Mouse (Mus musculus) liver, embryonic 15.5 days (tissue): Measurements from ENCODE around the gene Kcnh6. TPM values are rescaled to one million over a fixed set of nuclear protein-coding genes. Genes with fewer than 3 reads are reported as not detected.
A peak's percentile ranks its signal among the peaks of the same experiment; 100 is the strongest.

Experiments
- ATAC-seq: fragments of 200-750 bp; cut with Nextera tagmentation; 2 replicates; pipeline ENCODE4 v1.8.0; 2017; ENCODE audit warnings: moderate number of reproducible peaks, mild to moderate bottlenecking, moderate library complexity; ENCODE audit not compliant: insufficient read depth
- H3K27ac ChIP-seq: fragments of 300-500 bp; sonication (generic); replicated peaks from 2 replicates; pipeline ENCODE4 v1.5.1; 2015; ENCODE audit warnings: mild to moderate bottlenecking, inconsistent platforms
- H3K27me3 ChIP-seq: fragments of 300-500 bp; sonication (generic); 2 replicates; pipeline ENCODE4 v1.6.1; 2015; ENCODE audit warnings: mild to moderate bottlenecking, inconsistent platforms
- H3K36me3 ChIP-seq: fragments of 300-500 bp; sonication (generic); replicated peaks from 2 replicates; pipeline ENCODE4 v1.6.1; 2015; ENCODE audit warnings: moderate library complexity, mild to moderate bottlenecking, inconsistent platforms
- H3K4me1 ChIP-seq: fragments of 300-500 bp; sonication (generic); replicated peaks from 2 replicates; pipeline ENCODE4 v1.6.1; 2015; ENCODE audit warnings: inconsistent platforms
- H3K4me2 ChIP-seq: fragments of 300-500 bp; sonication (generic); 2 replicates; pipeline ENCODE4 v1.6.1; 2015; ENCODE audit warnings: moderate library complexity, mild to moderate bottlenecking, inconsistent platforms
- H3K4me3 ChIP-seq: fragments of 300-500 bp; sonication (generic); replicated peaks from 2 replicates; pipeline ENCODE4 v1.5.1; 2015; ENCODE audit warnings: mild to moderate bottlenecking, inconsistent platforms
- H3K9ac ChIP-seq: fragments of 300-500 bp; sonication (generic); 2 replicates; pipeline ENCODE4 v1.6.1; 2015; ENCODE audit warnings: moderate library complexity, mild to moderate bottlenecking, inconsistent platforms
- H3K9me3 ChIP-seq: fragments of 300-500 bp; sonication (generic); replicated peaks from 2 replicates; pipeline ENCODE4 v1.6.1; 2016; ENCODE audit warnings: inconsistent platforms
- WGBS: fragments of 180-500 bp; shearing (Covaris S2); methylation state at CpG from one replicate; pipeline ENCODE4 v1.1.7; 2015; ENCODE audit warnings: mixed read lengths; ENCODE audit not compliant: insufficient replicate concordance; 5-methylcytosine and 5-hydroxymethylcytosine counted together
- polyA plus RNA-seq: library from polyadenylated mRNA; unstranded; fragments of >200 nt; fragmentation: Nextera tagmentation; extraction: Ambion mirVana; gene quantifications from 2 replicates; pipeline ENCODE4 v1.2.1, GENCODE M21; 2015

The Kcnh6 gene
- polyA plus RNA-seq: 0.05 and 0.07 TPM in 2 replicates

DNA sequence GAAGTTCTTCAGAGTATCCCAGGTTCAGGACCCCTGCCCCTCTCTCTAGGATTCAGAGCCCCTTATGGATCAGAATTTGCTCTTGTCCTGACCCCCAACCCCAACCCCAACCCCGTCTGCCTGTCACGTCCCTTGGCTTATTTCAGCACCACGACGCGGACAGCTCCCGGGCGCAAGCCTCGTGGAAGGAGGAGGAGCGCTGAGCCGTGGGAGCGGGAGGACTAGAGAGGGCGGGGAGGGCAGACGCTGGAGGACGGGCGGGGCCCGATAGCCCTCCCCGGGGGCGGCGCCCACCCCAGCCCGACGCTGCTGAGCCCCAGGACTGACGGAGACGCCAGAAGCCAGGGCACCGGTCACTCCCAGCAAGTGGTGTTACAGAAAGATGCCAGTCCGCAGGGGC, at the start of gene Kcnh6:
TSS of gene Kcnh6 (plus strand) at position 304 of the 400 bp plus-strand sequence.
- H3K27me3 ChIP-seq: peaks cover 88% of the 10 kb centered on the region

GRCm38 (mm10) chr11:105958566-105958965, 49.4 kb upstream of the Kcnh6 start:
- no peaks in the 10 kb centered on the region for H3K36me3 ChIP-seq
- ATAC-seq: no peak
- H3K4me1 ChIP-seq: no peaks in the 10 kb centered on the region; the same call in 1 of the 2 replicates
- H3K4me2 ChIP-seq: no peak overlapping the region
- no peak overlapping the region for H3K9ac ChIP-seq
- H3K27ac ChIP-seq: no peak overlapping the region
- no peak overlapping the region for H3K4me3 ChIP-seq
- H3K9me3 ChIP-seq: no peaks in the 10 kb centered on the region
- H3K27me3 ChIP-seq: peaks cover 28% of the 10 kb centered on the region
- 39% methylated on average over 1 of the region's 1 CpGs for WGBS

More for the DNA sequence above, at the start of gene Kcnh6:
- Histone ChIP-seq H3K27ac (no peak within 1 kb of the TSS), H3K4me1 (peaks cover 11% of the 10 kb centered on the region), H3K4me2 (peak within 1 kb of the TSS; percentile 53), H3K9me3 (no peaks in the 10 kb centered on the region), H3K36me3 (no peaks in the 10 kb centered on the region), H3K4me3 (0 out of 2 replicates have a peak within 1 kb of the TSS, but pooled peaks have one; percentile 8), H3K9ac (no peak within 1 kb of the TSS)
- ATAC-seq: no peak
- WGBS: 1% methylated on average over 25 of the region's 25 CpGs

GRCm38 (mm10) chr11:105959355-105959754, 48.6 kb upstream of the Kcnh6 start:
- H3K36me3 ChIP-seq: no peaks in the 10 kb centered on the region
- 5% methylated on average over 17 of the region's 17 CpGs for whole genome bisulfite sequencing
- no peak for ATAC-seq
- no peak overlapping the region for H3K4me3 ChIP-seq
- peaks cover 28% of the 10 kb centered on the region for H3K27me3 ChIP-seq
- H3K4me1 ChIP-seq: no peaks in the 10 kb centered on the region; the same call in 1 of the 2 replicates
- H3K9ac ChIP-seq: no peak overlapping the region
- H3K27ac ChIP-seq: no peak overlapping the region
- H3K4me2 ChIP-seq: no peak overlapping the region
- H3K9me3 ChIP-seq: no peaks in the 10 kb centered on the region

- Histone ChIP-seq H3K9ac (no peak overlapping the region), H3K27ac (no peak overlapping the region), H3K4me2 (no peak overlapping the region), H3K9me3 (no peaks in the 10 kb centered on the region), H3K36me3 (no peaks in the 10 kb centered on the region), H3K27me3 (peaks cover 50% of the 10 kb centered on the region), H3K4me3 (no peak overlapping the region), H3K4me1 (peaks cover 10% of the 10 kb centered on the region)
- no peak for ATAC-seq
- WGBS: 54% methylated on average over 5 of the region's 5 CpGs
These were observed 43.2 kb upstream of the Kcnh6 start for GRCm38 (mm10) chr11:105964691-105965090.

- ATAC-seq: no peak
- WGBS: 50% methylated on average over 4 of the region's 4 CpGs
- H3K27me3 ChIP-seq: peaks cover 60% of the 10 kb centered on the region
These were observed 41.6 kb upstream of the Kcnh6 start for GRCm38 (mm10) chr11:105966288-105966687.

DNA sequence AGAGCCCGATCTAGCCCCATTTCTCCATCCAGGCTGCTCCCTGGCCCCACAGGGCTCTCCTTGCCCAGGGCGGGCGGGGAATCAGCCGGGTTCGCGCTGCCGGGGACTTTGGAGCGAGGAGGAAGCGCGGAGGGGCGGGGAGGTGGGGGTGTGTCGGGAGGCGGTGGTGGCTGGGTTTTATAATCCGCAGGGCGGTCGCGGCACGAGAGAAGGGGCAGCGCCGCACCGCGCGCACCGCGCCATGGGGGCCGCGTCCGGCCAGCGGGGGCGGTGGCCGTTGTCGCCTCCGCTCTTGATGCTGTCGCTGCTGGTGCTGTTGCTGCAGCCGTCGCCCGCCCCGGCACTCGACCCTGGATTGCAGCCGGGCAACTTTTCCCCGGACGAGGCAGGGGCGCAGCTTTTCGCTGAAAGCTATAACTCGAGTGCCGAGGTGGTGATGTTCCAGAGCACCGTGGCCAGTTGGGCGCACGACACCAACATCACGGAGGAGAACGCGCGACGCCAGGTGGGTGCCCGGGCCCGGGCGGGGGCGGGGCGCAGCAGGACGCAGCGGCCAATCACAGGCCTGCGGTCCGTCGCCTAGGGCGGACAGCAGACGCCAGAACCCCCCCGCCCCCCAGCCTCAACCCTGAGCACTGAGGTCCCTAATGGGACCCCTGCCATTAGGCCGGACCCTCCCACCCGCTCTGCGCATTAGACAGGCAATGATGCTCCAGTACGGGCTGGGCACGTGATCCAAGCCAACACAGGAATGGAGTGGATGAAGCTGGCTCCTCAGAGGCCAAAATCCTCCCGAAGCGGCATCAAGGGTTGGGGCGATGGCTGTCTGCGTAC, 40.0 kb upstream of the Kcnh6 start, which contains the start of gene Ace:
TSS of gene Ace (plus strand) at position 205 of the 834 bp plus-strand sequence.
- Histone ChIP-seq H3K9ac (no peak within 1 kb of the TSS), H3K27ac (no peak within 1 kb of the TSS), H3K36me3 (no peaks in the 10 kb centered on the region), H3K9me3 (no peaks in the 10 kb centered on the region), H3K27me3 (peaks cover 71% of the 10 kb centered on the region), H3K4me2 (peak within 1 kb of the TSS; percentile 65), H3K4me1 (peaks cover 10% of the 10 kb centered on the region), H3K4me3 (peak within 1 kb of the TSS; percentile 44)
- WGBS: 2% methylated on average over 73 of the region's 76 CpGs
- no peak for ATAC-seq

More at GRCm38 (mm10) chr11:105966288-105966687, 41.6 kb upstream of the Kcnh6 start:
- H3K27ac ChIP-seq: no peak overlapping the region
- H3K4me3 ChIP-seq: no peak overlapping the region
- no peak overlapping the region for H3K4me2 ChIP-seq
- no peaks in the 10 kb centered on the region for H3K36me3 ChIP-seq
- H3K4me1 ChIP-seq: peaks cover 10% of the 10 kb centered on the region
- no peaks in the 10 kb centered on the region for H3K9me3 ChIP-seq
- H3K9ac ChIP-seq: no peak overlapping the region

GRCm38 (mm10) chr11:105968948-105969347, 39.0 kb upstream of the Kcnh6 start:
- Histone ChIP-seq H3K27me3 (peaks cover 81% of the 10 kb centered on the region), H3K4me2 (no peak overlapping the region), H3K4me3 (no peak overlapping the region), H3K9ac (no peak overlapping the region), H3K9me3 (no peaks in the 10 kb centered on the region), H3K36me3 (no peaks in the 10 kb centered on the region), H3K4me1 (peaks cover 10% of the 10 kb centered on the region), H3K27ac (no peak overlapping the region)
- ATAC-seq: no peak
- 42% methylated on average over 10 of the region's 10 CpGs for WGBS

- H3K36me3 ChIP-seq: no peaks in the 10 kb centered on the region
- peaks cover 83% of the 10 kb centered on the region for H3K27me3 ChIP-seq
- no peak overlapping the region for H3K4me2 ChIP-seq
- H3K4me3 ChIP-seq: no peak overlapping the region
- no peaks in the 10 kb centered on the region for H3K9me3 ChIP-seq
- 35% methylated on average over 1 of the region's 1 CpGs for WGBS
- no peak overlapping the region for H3K27ac ChIP-seq
- no peak overlapping the region for H3K9ac ChIP-seq
- peaks cover 10% of the 10 kb centered on the region for H3K4me1 ChIP-seq
- ATAC-seq: no peak
These were observed 38.4 kb upstream of the Kcnh6 start for GRCm38 (mm10) chr11:105969516-105969915.

DNA sequence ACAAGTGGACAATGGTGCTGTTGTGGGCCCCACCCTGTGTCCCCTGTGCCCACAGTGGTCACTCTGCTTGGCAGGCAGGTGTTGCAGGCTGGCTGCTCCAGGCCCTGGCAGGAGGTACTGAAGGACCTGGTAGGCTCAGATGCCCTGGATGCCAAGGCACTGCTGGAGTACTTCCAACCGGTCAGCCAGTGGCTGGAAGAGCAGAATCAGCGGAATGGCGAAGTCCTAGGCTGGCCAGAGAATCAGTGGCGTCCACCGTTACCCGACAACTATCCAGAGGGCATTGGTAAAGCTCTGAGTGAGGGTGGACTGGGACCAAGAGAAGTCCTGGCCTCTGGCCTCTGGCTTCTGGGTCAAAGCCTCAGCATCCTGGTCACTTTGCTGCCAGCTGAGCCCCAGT, 33.3 kb upstream of the Kcnh6 start:
- no peaks in the 10 kb centered on the region for H3K36me3 ChIP-seq
- H3K4me1 ChIP-seq: no peaks in the 10 kb centered on the region
- H3K27me3 ChIP-seq: peaks cover 64% of the 10 kb centered on the region
- ATAC-seq: no peak
- WGBS: 79% methylated on average over 6 of the region's 6 CpGs
- H3K4me2 ChIP-seq: no peak overlapping the region
- no peak overlapping the region for H3K4me3 ChIP-seq
- no peaks in the 10 kb centered on the region for H3K9me3 ChIP-seq
- H3K9ac ChIP-seq: no peak overlapping the region
- no peak overlapping the region for H3K27ac ChIP-seq

DNA sequence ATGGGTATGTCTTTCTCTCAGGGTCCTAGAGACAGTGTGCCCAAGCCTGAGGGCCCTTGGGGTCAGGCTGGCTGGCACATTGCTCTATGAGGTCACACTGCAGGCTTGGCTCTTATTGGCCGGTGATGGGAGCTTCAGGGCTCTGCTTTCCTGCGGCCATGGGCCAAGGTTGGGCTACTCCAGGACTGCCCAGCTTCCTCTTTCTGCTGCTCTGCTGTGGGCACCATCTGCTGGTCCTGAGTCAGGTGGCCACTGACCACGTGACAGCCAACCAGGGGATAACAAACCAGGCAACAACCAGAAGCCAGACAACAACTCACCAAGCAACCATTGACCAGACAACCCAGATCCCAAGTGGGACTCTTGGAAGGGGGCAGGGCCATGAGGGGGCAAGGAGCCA, 32.9 kb upstream of the Kcnh6 start:
- Histone ChIP-seq H3K9me3 (no peaks in the 10 kb centered on the region), H3K4me1 (no peaks in the 10 kb centered on the region), H3K4me2 (no peak overlapping the region), H3K27me3 (peaks cover 60% of the 10 kb centered on the region), H3K9ac (no peak overlapping the region), H3K36me3 (no peaks in the 10 kb centered on the region), H3K4me3 (no peak overlapping the region), H3K27ac (no peak overlapping the region)
- WGBS: 40% methylated on average over 3 of the region's 3 CpGs
- no peak for ATAC-seq

DNA sequence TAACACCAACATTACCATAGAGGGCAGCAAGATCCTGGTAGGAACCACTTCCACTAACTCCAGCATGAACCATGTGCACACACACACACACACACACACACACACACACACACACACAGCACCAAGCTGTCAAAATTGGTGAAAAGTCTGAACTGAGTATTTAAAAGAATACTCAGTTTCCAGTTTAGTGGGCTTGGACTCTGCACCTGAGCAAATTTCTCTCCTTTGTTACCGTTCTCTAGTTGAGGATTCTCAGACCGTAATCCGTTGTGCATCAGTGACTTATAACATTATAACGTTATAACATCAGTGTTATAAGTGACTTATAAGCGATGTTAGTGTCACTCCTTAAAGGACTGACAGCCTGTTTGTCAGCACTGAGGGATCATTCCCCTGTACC, 32.3 kb upstream of the Kcnh6 start:
- 74% methylated on average over 5 of the region's 5 CpGs for WGBS
- Histone ChIP-seq H3K4me2 (no peak overlapping the region), H3K4me3 (no peak overlapping the region), H3K27me3 (peaks cover 54% of the 10 kb centered on the region), H3K4me1 (no peaks in the 10 kb centered on the region), H3K27ac (no peak overlapping the region), H3K9ac (no peak overlapping the region), H3K9me3 (no peaks in the 10 kb centered on the region), H3K36me3 (no peaks in the 10 kb centered on the region)
- no peak for ATAC-seq
